Mouse (Mus musculus) myocyte (in vitro differentiated cells): ENCODE measurements around the gene Ccdc33.

Source experiments
- E2F4 ChIP-seq: IDR thresholded peaks from one replicate; pipeline ENCODE4 v1.6.1; 2011; ENCODE audit warnings: mild to moderate bottlenecking, control low read depth, moderate library complexity; ENCODE audit not compliant: insufficient read depth
- POLR2A ChIP-seq: IDR thresholded peaks from one replicate; pipeline ENCODE4 v1.6.1; 2011; ENCODE audit warnings: low read depth, mild to moderate bottlenecking, control low read depth, moderate library complexity; ENCODE audit not compliant: insufficient read length
- POLR2AphosphoS2 ChIP-seq: IDR thresholded peaks from one replicate; pipeline ENCODE4 v1.6.1; 2011; ENCODE audit warnings: low read depth, control low read depth; ENCODE audit not compliant: insufficient read length
- USF1 ChIP-seq: IDR thresholded peaks from one replicate; pipeline ENCODE4 v1.6.1; 2011; ENCODE audit warnings: low read depth, mild to moderate bottlenecking, control low read depth, moderate library complexity

- TF ChIP-seq POLR2A (no peak), E2F4 (no peak), USF1 (no peak), POLR2AphosphoS2 (no peak)
Observed at GRCm38 (mm10) chr9:58153095-58153494, 34.5 kb upstream of the Ccdc33 start.
